Mouse (Mus musculus): ENCODE measurements around the gene Spryd3. TPM values are rescaled to one million over a fixed set of nuclear protein-coding genes. Genes with fewer than 3 reads are reported as not detected.

Spryd3 gene
- total and polyA plus RNA-seq, 2 experiments from 2014 or later = 118 to 134 TPM

GRCm38 (mm10) chr15:102077111-102077677 lies 58.8 kb downstream of the Spryd3 start:
- Histone ChIP-seq H3K4me3 (ENCODE audit: low read depth, low read length) (no peak overlapping the region), H3K36me3 (ENCODE audit: insufficient read depth, low read length) (no peaks in the 10 kb centered on the region; the same call in 1 of the 2 replicates), H3K9me3 (ENCODE audit: low read length) (no peaks in the 10 kb centered on the region), H3K27ac (ENCODE audit: low read depth, low read length) (no peak overlapping the region), H3K4me2 (ENCODE audit: low read depth, low read length, poor library complexity, severe bottlenecking) (no peak overlapping the region), H3K4me1 (ENCODE audit: insufficient read depth, low read length) (peaks cover 5% of the 10 kb centered on the region; the same call in 1 of the 2 replicates), H3K9ac (replicated peaks; ENCODE audit: low read length, poor library complexity, severe bottlenecking) (no peak overlapping the region), H3K27me3 (ENCODE audit: insufficient read depth, low read length) (no peaks in the 10 kb centered on the region)
- no peak for DNase-seq (ENCODE audit: low spot score)
- 87% methylated on average over 2 of the region's 2 CpGs for WGBS
- ATAC-seq (ENCODE audit: low FRiP score) = no peak
- no peak for TF ChIP-seq CTCF (IDR thresholded peaks at IDR 0.05)

- Histone ChIP-seq H3K27ac (ENCODE audit: low read depth, low read length) (no peak overlapping the region), H3K27me3 (ENCODE audit: insufficient read depth, low read length) (no peaks in the 10 kb centered on the region), H3K4me3 (ENCODE audit: low read depth, low read length) (peak overlapping the region; percentile 91), H3K36me3 (ENCODE audit: insufficient read depth, low read length) (no peaks in the 10 kb centered on the region), H3K9me3 (ENCODE audit: low read length) (no peaks in the 10 kb centered on the region), H3K4me2 (ENCODE audit: low read depth, low read length, poor library complexity, severe bottlenecking) (peak overlapping the region; percentile 83), H3K9ac (replicated peaks; ENCODE audit: low read length, poor library complexity, severe bottlenecking) (peak overlapping the region; percentile 98), H3K4me1 (ENCODE audit: insufficient read depth, low read length) (peaks cover 5% of the 10 kb centered on the region; the same call in 1 of the 2 replicates)
- ATAC-seq (ENCODE audit: low FRiP score) (no peak), DNase-seq (ENCODE audit: low spot score) (no peak)
- WGBS = 14% methylated on average over 11 of the region's 11 CpGs
- no peak for TF ChIP-seq CTCF (IDR thresholded peaks at IDR 0.05)
These were observed 61.0 kb downstream of the Spryd3 start for GRCm38 (mm10) chr15:102074876-102075585.

- H3K9ac ChIP-seq (replicated peaks; ENCODE audit: low read length, poor library complexity, severe bottlenecking) = peak overlapping the region; percentile 98
- H3K4me1 ChIP-seq (ENCODE audit: insufficient read depth, low read length) = peaks cover 5% of the 10 kb centered on the region; the same call in 1 of the 2 replicates
- peak; percentile 75 for DNase-seq (ENCODE audit: low spot score)
- no peaks in the 10 kb centered on the region for H3K9me3 ChIP-seq (ENCODE audit: low read length)
- no peaks in the 10 kb centered on the region for H3K27me3 ChIP-seq (ENCODE audit: insufficient read depth, low read length)
- 0% methylated on average over 48 of the region's 57 CpGs for WGBS
- H3K36me3 ChIP-seq (ENCODE audit: insufficient read depth, low read length) = no peaks in the 10 kb centered on the region
- peak overlapping the region; percentile 91 for H3K4me3 ChIP-seq (ENCODE audit: low read depth, low read length)
- H3K27ac ChIP-seq (ENCODE audit: low read depth, low read length) = peak overlapping the region; percentile 97
- TF ChIP-seq CTCF (IDR thresholded peaks at IDR 0.05) = no peak
- H3K4me2 ChIP-seq (ENCODE audit: low read depth, low read length, poor library complexity, severe bottlenecking) = peak overlapping the region; percentile 83
- ATAC-seq (ENCODE audit: low FRiP score) = peak; percentile 61
These were observed 61.8 kb downstream of the Spryd3 start for GRCm38 (mm10) chr15:102074070-102074731.

- Histone ChIP-seq H3K36me3 (ENCODE audit: insufficient read depth, low read length) (no peaks in the 10 kb centered on the region), H3K27ac (ENCODE audit: low read depth, low read length) (peak within 1 kb of the TSS; percentile 97), H3K4me3 (ENCODE audit: low read depth, low read length) (peak within 1 kb of the TSS; percentile 91), H3K9me3 (ENCODE audit: low read length) (no peaks in the 10 kb centered on the region), H3K9ac (replicated peaks; ENCODE audit: low read length, poor library complexity, severe bottlenecking) (peak within 1 kb of the TSS; percentile 98), H3K4me1 (ENCODE audit: insufficient read depth, low read length) (peaks cover 5% of the 10 kb centered on the region; the same call in 1 of the 2 replicates), H3K27me3 (ENCODE audit: insufficient read depth, low read length) (no peaks in the 10 kb centered on the region), H3K4me2 (ENCODE audit: low read depth, low read length, poor library complexity, severe bottlenecking) (peak within 1 kb of the TSS; percentile 83)
- peak; percentile 99 for DNase-seq (ENCODE audit: low spot score)
- peak; percentile 95 for ATAC-seq (ENCODE audit: low FRiP score)
- TF ChIP-seq CTCF (IDR thresholded peaks at IDR 0.05) = peak; percentile 35; the same call in 1 of the 2 replicates
- 3% methylated on average over 58 of the region's 58 CpGs for WGBS
These were observed 62.4 kb downstream of the Spryd3 start, which contains the start of gene Eif4b for GRCm38 (mm10) chr15:102073559-102074069. Gene Eif4b (plus strand): TSS chr15:102073773.

GRCm38 (mm10) chr15:102072963-102073558 lies 63.0 kb downstream of the Spryd3 start:
- Histone ChIP-seq H3K27ac (ENCODE audit: low read depth, low read length) (no peak overlapping the region), H3K9ac (replicated peaks; ENCODE audit: low read length, poor library complexity, severe bottlenecking) (peak overlapping the region; percentile 39; the same call in 1 of the 2 replicates), H3K27me3 (ENCODE audit: insufficient read depth, low read length) (no peaks in the 10 kb centered on the region), H3K9me3 (ENCODE audit: low read length) (no peaks in the 10 kb centered on the region), H3K36me3 (ENCODE audit: insufficient read depth, low read length) (no peaks in the 10 kb centered on the region), H3K4me2 (ENCODE audit: low read depth, low read length, poor library complexity, severe bottlenecking) (peak overlapping the region; percentile 46), H3K4me1 (ENCODE audit: insufficient read depth, low read length) (peaks cover 5% of the 10 kb centered on the region; the same call in 1 of the 2 replicates), H3K4me3 (ENCODE audit: low read depth, low read length) (peak overlapping the region; percentile 91)
- TF ChIP-seq CTCF (IDR thresholded peaks at IDR 0.05) = no peak
- DNase-seq (ENCODE audit: low spot score) (no peak), ATAC-seq (ENCODE audit: low FRiP score) (peak; percentile 11; the same call in 1 of the 2 replicates)
- 14% methylated on average over 6 of the region's 6 CpGs for WGBS

All from midbrain, postnatal 0 days (tissue).